Mouse (Mus musculus): ENCODE measurements at regions not wholly inside any gene's neighbourhood (a gene's known extent, or its start where the extent isn't known, plus 50 kb on each side); places are given as distances from the start of the nearest gene placed in this dataset.

- ATAC-seq (ENCODE audit: low FRiP score) (no peak), DNase-seq (ENCODE audit: low spot score) (no peak)
- Histone ChIP-seq H3K36me3 (ENCODE audit: insufficient read depth, low read length) (no peaks in the 10 kb centered on the region), H3K9me3 (ENCODE audit: low read length) (no peaks in the 10 kb centered on the region), H3K4me2 (ENCODE audit: low read depth, low read length, poor library complexity, severe bottlenecking) (no peak overlapping the region), H3K27me3 (ENCODE audit: insufficient read depth, low read length) (no peaks in the 10 kb centered on the region), H3K27ac (ENCODE audit: low read depth, low read length) (no peak overlapping the region), H3K4me3 (ENCODE audit: low read depth, low read length) (no peak overlapping the region), H3K4me1 (ENCODE audit: insufficient read depth, low read length) (peaks cover 3% of the 10 kb centered on the region; the same call in 1 of the 2 replicates), H3K9ac (replicated peaks; ENCODE audit: low read length, poor library complexity, severe bottlenecking) (no peak overlapping the region)
- 89% methylated on average over 6 of the region's 6 CpGs for WGBS
- no peak for TF ChIP-seq CTCF (IDR thresholded peaks at IDR 0.05)
These were observed 174.0 kb downstream of the 1700010I14Rik start for GRCm38 (mm10) chr17:9162148-9162547.

- Histone ChIP-seq H3K9ac (replicated peaks; ENCODE audit: low read length, poor library complexity, severe bottlenecking) (no peak overlapping the region), H3K4me2 (ENCODE audit: low read depth, low read length, poor library complexity, severe bottlenecking) (no peak overlapping the region), H3K27me3 (ENCODE audit: insufficient read depth, low read length) (no peaks in the 10 kb centered on the region), H3K4me1 (ENCODE audit: insufficient read depth, low read length) (peaks cover 4% of the 10 kb centered on the region; the same call in 1 of the 2 replicates), H3K4me3 (ENCODE audit: low read depth, low read length) (no peak overlapping the region), H3K27ac (ENCODE audit: low read depth, low read length) (no peak overlapping the region), H3K36me3 (ENCODE audit: insufficient read depth, low read length) (no peaks in the 10 kb centered on the region), H3K9me3 (ENCODE audit: low read length) (no peaks in the 10 kb centered on the region)
- ATAC-seq (ENCODE audit: low FRiP score) (no peak), DNase-seq (ENCODE audit: low spot score) (no peak)
- whole genome bisulfite sequencing: 91% methylated on average over 5 of the region's 5 CpGs
- no peak for TF ChIP-seq CTCF (IDR thresholded peaks at IDR 0.05)
These were observed 174.5 kb downstream of the 1700010I14Rik start for GRCm38 (mm10) chr17:9162676-9163075.

- Histone ChIP-seq H3K4me2 (ENCODE audit: low read depth, low read length, poor library complexity, severe bottlenecking) (no peak overlapping the region), H3K27ac (ENCODE audit: low read depth, low read length) (no peak overlapping the region), H3K27me3 (ENCODE audit: insufficient read depth, low read length) (no peaks in the 10 kb centered on the region), H3K4me3 (ENCODE audit: low read depth, low read length) (no peak overlapping the region), H3K36me3 (ENCODE audit: insufficient read depth, low read length) (no peaks in the 10 kb centered on the region), H3K9ac (replicated peaks; ENCODE audit: low read length, poor library complexity, severe bottlenecking) (no peak overlapping the region), H3K4me1 (ENCODE audit: insufficient read depth, low read length) (peaks cover 4% of the 10 kb centered on the region; the same call in 1 of the 2 replicates), H3K9me3 (ENCODE audit: low read length) (no peaks in the 10 kb centered on the region)
- WGBS: 92% methylated on average over 3 of the region's 3 CpGs
- ATAC-seq (ENCODE audit: low FRiP score): no peak
- no peak for TF ChIP-seq CTCF (IDR thresholded peaks at IDR 0.05)
- no peak for DNase-seq (ENCODE audit: low spot score)
These were observed 175.2 kb downstream of the 1700010I14Rik start for GRCm38 (mm10) chr17:9163285-9163684.

- no peak for ATAC-seq (ENCODE audit: low FRiP score)
- DNase-seq (ENCODE audit: low spot score): no peak
- peaks cover 4% of the 10 kb centered on the region; the same call in 1 of the 2 replicates for H3K4me1 ChIP-seq (ENCODE audit: insufficient read depth, low read length)
- no peaks in the 10 kb centered on the region for H3K27me3 ChIP-seq (ENCODE audit: insufficient read depth, low read length)
- TF ChIP-seq CTCF (IDR thresholded peaks at IDR 0.05): no peak
- no peak overlapping the region for H3K27ac ChIP-seq (ENCODE audit: low read depth, low read length)
- 86% methylated on average over 5 of the region's 5 CpGs for WGBS
- H3K36me3 ChIP-seq (ENCODE audit: insufficient read depth, low read length): no peaks in the 10 kb centered on the region
- no peaks in the 10 kb centered on the region for H3K9me3 ChIP-seq (ENCODE audit: low read length)
- H3K4me2 ChIP-seq (ENCODE audit: low read depth, low read length, poor library complexity, severe bottlenecking): no peak overlapping the region
- H3K4me3 ChIP-seq (ENCODE audit: low read depth, low read length): no peak overlapping the region
- H3K9ac ChIP-seq (replicated peaks; ENCODE audit: low read length, poor library complexity, severe bottlenecking): no peak overlapping the region
These were observed 176.4 kb downstream of the 1700010I14Rik start for GRCm38 (mm10) chr17:9164501-9164900.

GRCm38 (mm10) chr17:9167161-9167560 is 179.0 kb downstream of the 1700010I14Rik start:
- 0% methylated on average over 10 of the region's 10 CpGs for WGBS
- Histone ChIP-seq H3K4me1 (ENCODE audit: insufficient read depth, low read length) (peaks cover 4% of the 10 kb centered on the region), H3K9me3 (ENCODE audit: low read length) (no peaks in the 10 kb centered on the region), H3K27me3 (ENCODE audit: insufficient read depth, low read length) (no peaks in the 10 kb centered on the region), H3K9ac (replicated peaks; ENCODE audit: low read length, poor library complexity, severe bottlenecking) (peak overlapping the region; percentile 74), H3K4me3 (ENCODE audit: low read depth, low read length) (peak overlapping the region; percentile 44), H3K36me3 (ENCODE audit: insufficient read depth, low read length) (no peaks in the 10 kb centered on the region), H3K27ac (ENCODE audit: low read depth, low read length) (peak overlapping the region; percentile 93), H3K4me2 (ENCODE audit: low read depth, low read length, poor library complexity, severe bottlenecking) (peak overlapping the region; percentile 89)
- DNase-seq (ENCODE audit: low spot score) (peak; percentile 87), ATAC-seq (ENCODE audit: low FRiP score) (peak; percentile 77)
- TF ChIP-seq CTCF (IDR thresholded peaks at IDR 0.05): peak; percentile 87

- 0 out of 2 replicates have a peak, but pooled peaks have one; percentile 38 for ATAC-seq (ENCODE audit: low FRiP score)
- peak; percentile 59 for DNase-seq (ENCODE audit: low spot score)
- Histone ChIP-seq H3K27me3 (ENCODE audit: insufficient read depth, low read length) (no peaks in the 10 kb centered on the region), H3K27ac (ENCODE audit: low read depth, low read length) (peak overlapping the region; percentile 93), H3K4me1 (ENCODE audit: insufficient read depth, low read length) (peaks cover 4% of the 10 kb centered on the region), H3K4me3 (ENCODE audit: low read depth, low read length) (peak overlapping the region; percentile 44), H3K9ac (replicated peaks; ENCODE audit: low read length, poor library complexity, severe bottlenecking) (peak overlapping the region; percentile 74), H3K36me3 (ENCODE audit: insufficient read depth, low read length) (no peaks in the 10 kb centered on the region), H3K4me2 (ENCODE audit: low read depth, low read length, poor library complexity, severe bottlenecking) (peak overlapping the region; percentile 89), H3K9me3 (ENCODE audit: low read length) (no peaks in the 10 kb centered on the region)
- no peak for TF ChIP-seq CTCF (IDR thresholded peaks at IDR 0.05)
- under 1% methylated on average over 20 of the region's 20 CpGs for WGBS
These were observed 179.6 kb downstream of the 1700010I14Rik start for GRCm38 (mm10) chr17:9167571-9168201.
